Mouse (Mus musculus): Measurements from ENCODE around the gene Golga4.

DNA sequence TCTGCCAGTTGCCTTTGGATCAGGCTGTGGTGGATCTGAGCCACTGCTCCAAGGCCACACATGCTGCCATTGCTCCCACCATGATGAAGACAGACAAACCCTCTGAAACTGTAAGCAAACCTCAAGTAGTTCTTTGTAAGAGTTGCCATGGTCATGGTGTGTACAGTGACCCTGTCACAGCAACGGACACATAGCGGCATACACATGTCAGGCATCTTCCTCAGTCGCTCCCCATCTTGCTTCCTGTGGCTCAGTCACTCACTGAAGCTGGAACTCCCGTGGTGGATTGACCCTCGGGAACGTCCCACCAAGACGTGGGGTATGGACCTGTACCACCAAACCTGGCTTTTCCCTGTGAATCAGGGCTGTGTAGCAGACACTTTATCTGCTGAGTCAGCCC lies 57.8 kb downstream of the Golga4 start:
- TF ChIP-seq GATA1 (IDR thresholded peaks at IDR 0.05; ENCODE audit: borderline replicate concordance, low read length), result no peak
- no peak for TF ChIP-seq FLI1 (IDR thresholded peaks at IDR 0.05; ENCODE audit: low read length)
